Mouse (Mus musculus): ENCODE measurements at regions not wholly inside any gene's neighbourhood (a gene's known extent, or its start where the extent isn't known, plus 50 kb on each side); places are given as distances from the start of the nearest gene placed in this dataset.

DNA sequence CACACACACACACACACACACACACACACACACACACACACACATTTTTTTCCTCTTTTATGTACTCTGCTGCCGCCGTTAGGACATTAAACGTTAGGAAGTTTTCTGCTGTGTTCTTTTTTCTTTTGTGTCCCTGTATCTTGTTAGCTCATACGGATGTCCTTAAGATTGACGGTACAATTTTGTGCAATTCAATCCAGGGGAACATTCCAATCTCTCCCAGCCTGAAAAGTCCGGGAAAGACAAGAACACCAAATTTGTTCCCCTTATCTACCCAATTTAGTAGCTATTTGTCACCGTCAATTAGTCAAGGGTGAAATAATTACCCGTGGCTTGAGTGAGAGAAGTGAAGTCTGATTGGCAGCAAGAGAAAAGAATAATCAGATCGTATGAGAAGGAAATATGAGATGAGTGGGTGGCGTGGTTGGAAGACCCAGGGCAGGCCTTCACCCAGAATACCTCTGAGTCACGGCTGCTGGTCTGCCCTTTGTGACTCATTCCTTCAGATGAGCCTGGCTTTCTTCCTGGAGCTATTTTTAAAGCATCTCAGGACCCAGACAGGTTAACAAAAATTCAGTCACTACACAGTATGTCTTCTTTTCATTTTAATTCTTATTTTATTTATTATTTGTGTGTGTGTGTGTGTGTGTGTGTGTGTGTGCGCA, 318.4 kb downstream of the Insig2 start:
- Histone ChIP-seq H3K27me3 (ENCODE audit: control insufficient read depth, insufficient read depth, insufficient read length) (no peaks in the 10 kb centered on the region), H3K79me3 (ENCODE audit: low read depth) (no peaks in the 10 kb centered on the region), H3ac (ENCODE audit: control insufficient read depth, insufficient read length, low read depth) (no peak overlapping the region), H3K4me3 (ENCODE audit: insufficient read depth, poor library complexity, severe bottlenecking) (no peak overlapping the region), H3K79me2 (ENCODE audit: control insufficient read depth, insufficient read depth) (no peaks in the 10 kb centered on the region), H3K36me3 (ENCODE audit: control insufficient read depth, insufficient read depth) (no peaks in the 10 kb centered on the region)
- TF ChIP-seq MYOG (IDR thresholded peaks at IDR 0.05; ENCODE audit: control insufficient read depth, extremely low read depth, insufficient read length) (no peak), CEBPB (IDR thresholded peaks at IDR 0.05; ENCODE audit: low read depth) (no peak), FOSL1 (IDR thresholded peaks at IDR 0.05; ENCODE audit: insufficient read depth, low read length, poor library complexity, severe bottlenecking) (peak; percentile 83), MAX (IDR thresholded peaks at IDR 0.05) (peak; percentile 52)

DNA sequence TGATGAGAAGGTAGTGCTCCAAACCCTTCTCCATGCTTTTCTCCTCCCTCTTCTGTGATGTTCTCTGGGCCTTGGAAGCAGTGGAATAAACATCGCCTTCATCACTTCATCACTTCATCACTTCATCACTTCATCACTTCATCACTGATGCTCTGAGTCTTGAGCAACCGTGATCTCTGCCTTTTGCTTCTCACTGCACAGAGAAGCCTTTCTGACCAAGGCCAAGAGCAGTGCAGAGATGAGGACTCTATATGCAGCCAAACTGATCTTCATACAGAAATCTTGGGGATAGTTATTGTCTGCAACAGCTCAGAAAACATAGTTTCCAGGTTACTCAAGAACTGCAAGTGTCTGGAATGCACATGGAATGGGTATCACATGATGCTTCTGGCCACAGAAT, 303.0 kb downstream of the Insig2 start:
- H3K79me3 ChIP-seq (ENCODE audit: low read depth) = no peaks in the 10 kb centered on the region
- no peak for TF ChIP-seq CTCF (IDR thresholded peaks at IDR 0.05; ENCODE audit: control insufficient read depth, insufficient read depth, insufficient read length)
- H3K27me3 ChIP-seq (ENCODE audit: control insufficient read depth, insufficient read depth, insufficient read length) = no peaks in the 10 kb centered on the region
- no peak overlapping the region for H3ac ChIP-seq (ENCODE audit: control insufficient read depth, insufficient read length, low read depth)
- H3K36me3 ChIP-seq (ENCODE audit: control insufficient read depth, insufficient read depth) = no peaks in the 10 kb centered on the region
- no peaks in the 10 kb centered on the region for H3K79me2 ChIP-seq (ENCODE audit: control insufficient read depth, insufficient read depth)
- H3K4me3 ChIP-seq (ENCODE audit: insufficient read depth, poor library complexity, severe bottlenecking) = no peak overlapping the region

DNA sequence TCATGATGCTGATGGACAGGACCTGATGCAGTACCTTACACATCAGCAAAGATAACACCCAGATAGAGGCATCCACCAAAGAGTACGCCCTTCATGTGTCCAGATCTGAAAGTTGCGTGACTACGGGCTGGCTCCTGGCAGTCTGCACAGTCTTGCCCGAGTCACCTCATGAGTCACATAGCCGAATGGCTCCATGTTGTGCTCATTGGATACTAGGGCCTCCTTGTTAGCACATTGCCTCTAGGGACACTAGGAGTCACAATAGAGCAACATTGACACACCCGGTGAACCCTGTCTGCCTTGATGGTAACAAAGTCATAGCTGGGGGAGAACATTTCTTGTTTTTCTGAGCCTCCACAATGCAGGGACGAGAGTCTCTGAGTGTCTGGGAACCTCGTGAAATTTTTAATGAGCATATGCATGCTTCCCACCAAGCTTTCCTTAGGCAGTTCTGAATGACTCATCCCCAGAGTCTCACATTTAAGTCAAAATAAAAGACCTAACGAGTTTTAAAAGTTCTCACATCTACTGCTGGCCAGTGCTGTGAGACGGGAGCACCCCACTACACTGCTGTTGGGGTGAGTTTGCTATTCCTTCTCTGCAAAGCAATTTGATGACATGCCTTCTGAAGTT, 297.5 kb downstream of the Insig2 start:
- Histone ChIP-seq H3K79me3 (ENCODE audit: low read depth) (no peaks in the 10 kb centered on the region), H3K27me3 (ENCODE audit: control insufficient read depth, insufficient read depth, insufficient read length) (no peaks in the 10 kb centered on the region), H3K36me3 (ENCODE audit: control insufficient read depth, insufficient read depth) (no peaks in the 10 kb centered on the region), H3ac (ENCODE audit: control insufficient read depth, insufficient read length, low read depth) (no peak overlapping the region), H3K4me3 (ENCODE audit: insufficient read depth, poor library complexity, severe bottlenecking) (no peak overlapping the region), H3K79me2 (ENCODE audit: control insufficient read depth, insufficient read depth) (no peaks in the 10 kb centered on the region)
- TF ChIP-seq CEBPB (IDR thresholded peaks at IDR 0.05; ENCODE audit: low read depth) (no peak), FOSL1 (IDR thresholded peaks at IDR 0.05; ENCODE audit: insufficient read depth, low read length, poor library complexity, severe bottlenecking) (no peak)

GRCm38 (mm10) chr1:121046581-121046980, 285.8 kb downstream of the Insig2 start:
- H3K4me3 ChIP-seq (ENCODE audit: insufficient read depth, poor library complexity, severe bottlenecking) = no peak overlapping the region
- no peak overlapping the region for H3ac ChIP-seq (ENCODE audit: control insufficient read depth, insufficient read length, low read depth)
- no peak for TF ChIP-seq MAX (IDR thresholded peaks at IDR 0.05)
- no peak for TF ChIP-seq USF1 (IDR thresholded peaks at IDR 0.05; ENCODE audit: low read depth)
- TF ChIP-seq FOSL1 (IDR thresholded peaks at IDR 0.05; ENCODE audit: insufficient read depth, low read length, poor library complexity, severe bottlenecking) = no peak
- no peak for TF ChIP-seq CEBPB (IDR thresholded peaks at IDR 0.05; ENCODE audit: low read depth)
- TF ChIP-seq CTCF (IDR thresholded peaks at IDR 0.05; ENCODE audit: control insufficient read depth, insufficient read depth, insufficient read length) = no peak
- H3K79me2 ChIP-seq (ENCODE audit: control insufficient read depth, insufficient read depth) = no peaks in the 10 kb centered on the region
- H3K79me3 ChIP-seq (ENCODE audit: low read depth) = no peaks in the 10 kb centered on the region
- H3K36me3 ChIP-seq (ENCODE audit: control insufficient read depth, insufficient read depth) = no peaks in the 10 kb centered on the region
- H3K27me3 ChIP-seq (ENCODE audit: control insufficient read depth, insufficient read depth, insufficient read length) = no peaks in the 10 kb centered on the region

DNA sequence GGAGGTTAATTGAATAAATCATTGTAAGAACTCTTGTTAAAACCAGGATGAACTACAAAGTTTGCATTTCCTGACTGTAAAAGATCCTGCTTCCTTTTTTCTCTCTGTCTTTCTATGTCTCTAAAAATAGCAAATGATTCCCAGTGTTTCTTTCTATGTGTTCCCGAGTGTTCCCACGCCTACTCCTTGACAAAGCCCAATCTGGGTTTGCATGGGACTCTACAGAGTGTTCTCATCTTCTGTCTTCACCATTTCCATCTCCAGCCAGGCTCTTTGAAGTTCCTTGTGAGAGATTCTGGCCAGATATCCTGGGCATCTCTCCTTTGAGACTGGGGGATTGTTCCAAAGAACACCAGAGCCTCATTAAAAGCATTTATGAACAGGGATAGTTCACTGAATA, 285.0 kb downstream of the Insig2 start:
- Histone ChIP-seq H3K79me3 (ENCODE audit: low read depth) (no peaks in the 10 kb centered on the region), H3K4me3 (ENCODE audit: insufficient read depth, poor library complexity, severe bottlenecking) (no peak overlapping the region), H3K79me2 (ENCODE audit: control insufficient read depth, insufficient read depth) (no peaks in the 10 kb centered on the region), H3K27me3 (ENCODE audit: control insufficient read depth, insufficient read depth, insufficient read length) (no peaks in the 10 kb centered on the region), H3ac (ENCODE audit: control insufficient read depth, insufficient read length, low read depth) (no peak overlapping the region), H3K36me3 (ENCODE audit: control insufficient read depth, insufficient read depth) (no peaks in the 10 kb centered on the region)
- TF ChIP-seq CEBPB (IDR thresholded peaks at IDR 0.05; ENCODE audit: low read depth) = no peak
- no peak for TF ChIP-seq FOSL1 (IDR thresholded peaks at IDR 0.05; ENCODE audit: insufficient read depth, low read length, poor library complexity, severe bottlenecking)
- no peak for TF ChIP-seq CTCF (IDR thresholded peaks at IDR 0.05; ENCODE audit: control insufficient read depth, insufficient read depth, insufficient read length)
- TF ChIP-seq MAX (IDR thresholded peaks at IDR 0.05) = no peak
- TF ChIP-seq MYOD1 (IDR thresholded peaks at IDR 0.05; ENCODE audit: control insufficient read depth, insufficient read length, low read depth) = no peak
- TF ChIP-seq USF1 (IDR thresholded peaks at IDR 0.05; ENCODE audit: low read depth) = no peak
- TF ChIP-seq MYOG (IDR thresholded peaks at IDR 0.05; ENCODE audit: control insufficient read depth, extremely low read depth, insufficient read length) = no peak

DNA sequence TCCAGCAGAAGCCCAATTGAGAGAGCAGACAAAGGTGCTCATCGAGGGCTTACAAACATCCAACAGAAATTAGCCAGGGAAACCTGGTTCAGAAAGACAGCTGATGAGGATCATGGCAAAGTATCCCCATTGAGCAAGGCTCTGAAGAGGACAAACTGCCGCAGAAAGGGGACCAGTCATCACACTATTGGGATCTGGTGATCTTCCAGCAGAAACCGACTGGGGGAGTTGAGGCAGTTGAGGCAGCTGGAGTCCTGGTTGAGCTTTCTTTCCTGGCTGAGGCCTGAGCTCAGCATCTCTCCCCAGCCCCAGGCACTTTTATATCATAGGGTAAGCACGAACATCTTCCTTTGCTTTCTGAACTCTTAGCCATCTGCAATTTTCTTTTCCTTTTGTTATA, 282.7 kb downstream of the Insig2 start:
- H3K27me3 ChIP-seq (ENCODE audit: control insufficient read depth, insufficient read depth, insufficient read length) = no peaks in the 10 kb centered on the region
- no peak overlapping the region for H3K4me3 ChIP-seq (ENCODE audit: insufficient read depth, poor library complexity, severe bottlenecking)
- H3ac ChIP-seq (ENCODE audit: control insufficient read depth, insufficient read length, low read depth) = no peak overlapping the region
- TF ChIP-seq FOSL1 (IDR thresholded peaks at IDR 0.05; ENCODE audit: insufficient read depth, low read length, poor library complexity, severe bottlenecking) (no peak), MYOG (IDR thresholded peaks at IDR 0.05; ENCODE audit: control insufficient read depth, extremely low read depth, insufficient read length) (no peak), MYOD1 (IDR thresholded peaks at IDR 0.05; ENCODE audit: control insufficient read depth, insufficient read length, low read depth) (no peak)
- no peaks in the 10 kb centered on the region for H3K36me3 ChIP-seq (ENCODE audit: control insufficient read depth, insufficient read depth)
- no peaks in the 10 kb centered on the region for H3K79me3 ChIP-seq (ENCODE audit: low read depth)
- H3K79me2 ChIP-seq (ENCODE audit: control insufficient read depth, insufficient read depth) = no peaks in the 10 kb centered on the region
